Mouse (Mus musculus) limb, embryonic 14.5 days (tissue): ENCODE measurements around the gene Banf2. TPM values are rescaled to one million over a fixed set of nuclear protein-coding genes. Genes with fewer than 3 reads are reported as not detected.
A peak's percentile ranks its signal among the peaks of the same experiment; 100 is the strongest.

ENCODE experiments used
- ATAC-seq: fragments of 200-750 bp; cut with Nextera tagmentation; 2 replicates; pipeline ENCODE4 v1.8.0; 2017; ENCODE audit warnings: low read depth, moderate number of reproducible peaks, moderate TSS enrichment; ENCODE audit not compliant: low FRiP score
- DNase-seq: peaks from one replicate; pipeline ENCODE4 v3.0.0-alpha.2; 2015; ENCODE audit warnings: low spot score
- H3K27ac ChIP-seq: fragments of 300-500 bp; sonication (generic); replicated peaks from 2 replicates; pipeline ENCODE4 v1.5.1; 2014; ENCODE audit warnings: low read depth, mild to moderate bottlenecking, low read length, moderate library complexity, mixed read lengths
- H3K27me3 ChIP-seq: fragments of 300-500 bp; sonication (generic); 2 replicates; pipeline ENCODE4 v1.6.1; 2014; ENCODE audit warnings: low read length, mixed read lengths; ENCODE audit not compliant: control insufficient read depth, insufficient read depth
- H3K36me3 ChIP-seq: fragments of 300-500 bp; sonication (generic); 2 replicates; pipeline ENCODE4 v1.6.1; 2014; ENCODE audit warnings: mild to moderate bottlenecking, low read length, moderate library complexity, mixed read lengths; ENCODE audit not compliant: control insufficient read depth, insufficient read depth
- H3K4me1 ChIP-seq: fragments of 300-500 bp; sonication (generic); 2 replicates; pipeline ENCODE4 v1.6.1; 2014; ENCODE audit warnings: antibody characterized with exemption, low read length, mixed read lengths; ENCODE audit not compliant: control insufficient read depth, insufficient read depth
- H3K4me2 ChIP-seq: fragments of 300-500 bp; sonication (generic); replicated peaks from 2 replicates; pipeline ENCODE4 v1.6.1; 2014; ENCODE audit warnings: low read depth, mild to moderate bottlenecking, low read length, moderate library complexity; ENCODE audit not compliant: severe bottlenecking
- H3K4me3 ChIP-seq: fragments of 300-500 bp; sonication (generic); replicated peaks from 2 replicates; pipeline ENCODE4 v1.5.1; 2014; ENCODE audit warnings: low read length
- H3K9ac ChIP-seq: fragments of 300-500 bp; sonication (generic); 2 replicates; pipeline ENCODE4 v1.6.1; 2014; ENCODE audit warnings: mild to moderate bottlenecking, low read depth, low read length, moderate library complexity; ENCODE audit not compliant: severe bottlenecking
- H3K9me3 ChIP-seq: fragments of 300-500 bp; sonication (generic); 2 replicates; pipeline ENCODE4 v1.6.1; 2016; ENCODE audit warnings: low read length; ENCODE audit not compliant: control insufficient read depth
- POLR2A ChIP-seq: fragments of 200-500 bp; IDR thresholded peaks from 2 replicates; pipeline ENCODE4 v1.8.0; 2012; ENCODE audit warnings: inconsistent platforms, mild to moderate bottlenecking, moderate library complexity, borderline replicate concordance; ENCODE audit not compliant: insufficient read depth, insufficient read length; ENCODE audit errors: extremely low read depth
- WGBS: fragments of 180-500 bp; shearing (Covaris S2); extraction: QIAGEN DNeasy Blood & Tissue Kit; methylation state at CpG from one replicate; pipeline ENCODE4 v1.1.7; 2014; 5-methylcytosine and 5-hydroxymethylcytosine counted together
- polyA plus RNA-seq, 2 experiments: library from polyadenylated mRNA; depleted of rRNA in 1 of 2; stranded (reverse) in 1 of 2; unstranded in 1 of 2; fragments of >200 nt; fragmentation: Nextera tagmentation in 1 of 2; extraction: Ambion mirVana in 1 of 2; gene quantifications; 2 replicates each; pipeline versions ENCODE4 v1.2.1 to v1.2.3; 2012 to 2014

Gene Banf2
- polyA plus RNA-seq, 2 experiments: not detected

DNA sequence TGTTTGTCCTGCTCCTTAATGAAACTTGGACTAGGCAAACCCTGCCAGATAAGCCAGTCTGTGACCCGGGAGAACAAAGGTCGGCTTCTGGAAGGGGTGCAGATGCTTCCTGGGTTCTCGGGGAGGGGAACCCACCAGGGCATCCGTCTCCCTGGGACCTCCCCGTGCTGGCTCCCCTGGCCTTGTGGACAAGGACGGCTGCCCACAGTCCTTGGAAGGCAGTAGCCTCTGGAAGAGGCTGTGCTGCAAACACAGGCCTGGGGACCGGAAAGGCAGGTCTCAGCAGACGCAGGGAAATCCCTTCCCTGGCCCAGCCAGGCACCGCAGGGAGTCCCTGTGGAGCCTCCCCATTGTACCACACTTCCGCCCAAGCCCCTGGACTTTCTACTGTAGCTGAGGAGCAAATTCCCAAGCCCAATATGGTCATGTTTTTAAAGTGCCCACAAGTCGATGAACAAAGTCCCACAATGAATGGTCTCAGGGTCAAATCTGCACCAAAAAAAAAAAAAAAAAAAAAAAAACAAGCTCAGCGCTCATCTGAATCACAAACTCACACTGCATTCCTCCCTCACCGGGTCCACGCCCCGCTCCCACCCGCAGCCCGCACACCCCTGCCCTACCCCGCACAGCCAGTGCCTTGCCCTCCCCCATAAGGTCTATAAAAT lies 53.5 kb downstream of the Banf2 start:
- no peak overlapping the region for H3K4me2 ChIP-seq
- WGBS: 29% methylated on average over 18 of the region's 18 CpGs
- ATAC-seq (no peak), DNase-seq (peak; percentile 16)
- H3K36me3 ChIP-seq: no peaks in the 10 kb centered on the region
- peaks cover 19% of the 10 kb centered on the region for H3K4me1 ChIP-seq
- H3K27me3 ChIP-seq: no peaks in the 10 kb centered on the region
- H3K27ac ChIP-seq: peak overlapping the region; percentile 28
- no peak for TF ChIP-seq POLR2A
- H3K9me3 ChIP-seq: no peaks in the 10 kb centered on the region
- H3K4me3 ChIP-seq: no peak overlapping the region
- no peak overlapping the region for H3K9ac ChIP-seq

DNA sequence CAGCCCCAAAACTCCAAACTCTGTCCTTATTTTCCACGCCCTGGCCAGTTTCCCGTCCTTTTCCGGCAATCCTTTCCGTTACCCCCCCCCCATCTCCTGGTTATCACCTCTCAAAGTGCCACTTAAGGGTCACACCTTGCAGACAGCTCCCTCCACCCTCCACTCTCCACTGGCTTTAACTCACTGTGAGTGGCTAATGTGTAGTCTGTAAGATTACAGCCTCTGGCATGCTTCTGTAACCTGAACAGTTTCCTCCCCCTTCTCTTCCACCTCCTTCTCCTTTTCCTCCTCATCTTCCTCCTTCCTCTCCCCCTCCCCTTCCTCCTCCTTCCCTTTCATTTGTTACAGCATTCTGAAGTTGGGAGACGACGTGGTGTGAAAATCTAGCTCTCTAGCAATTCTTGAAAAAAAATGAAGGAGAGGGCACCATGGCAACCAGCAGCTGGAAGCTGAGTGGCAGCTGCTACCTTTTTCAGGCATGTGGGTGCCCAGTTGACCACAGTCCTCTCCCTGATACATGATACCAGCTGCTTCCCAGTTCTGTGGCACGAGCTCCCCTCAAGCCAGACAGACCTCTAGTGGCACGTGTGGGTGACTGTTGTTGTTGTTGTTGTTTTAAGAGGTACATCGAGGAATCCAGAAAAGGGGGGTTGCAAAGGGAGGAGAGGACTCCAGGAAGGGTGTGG lies 55.2 kb downstream of the Banf2 start:
- H3K36me3 ChIP-seq: no peaks in the 10 kb centered on the region
- no peaks in the 10 kb centered on the region for H3K9me3 ChIP-seq
- H3K4me2 ChIP-seq: no peak overlapping the region
- H3K4me3 ChIP-seq: no peak overlapping the region
- no peak for TF ChIP-seq POLR2A
- ATAC-seq (no peak), DNase-seq (no peak)
- no peak overlapping the region for H3K9ac ChIP-seq
- peaks cover 19% of the 10 kb centered on the region for H3K4me1 ChIP-seq
- H3K27me3 ChIP-seq: no peaks in the 10 kb centered on the region
- H3K27ac ChIP-seq: no peak overlapping the region
- 29% methylated on average over 9 of the region's 9 CpGs for WGBS

DNA sequence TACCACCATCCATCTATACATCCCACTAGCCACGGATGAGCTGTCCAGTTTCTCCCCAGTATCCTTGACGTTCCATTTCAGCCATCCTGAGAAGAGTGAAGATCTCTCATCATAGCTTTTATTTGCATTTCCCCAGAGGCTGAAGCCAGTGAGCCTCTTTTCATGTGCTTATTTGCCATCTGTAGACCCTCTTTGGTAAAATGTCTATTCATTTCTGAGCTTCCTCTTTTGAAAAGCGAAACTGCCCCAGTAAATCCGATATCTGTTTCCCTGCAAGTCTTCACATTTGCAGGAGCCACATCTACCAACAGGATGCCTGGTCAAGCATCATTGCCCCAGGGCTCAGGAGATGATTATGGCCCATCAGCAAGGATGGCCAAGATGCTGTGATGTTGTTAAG lies 59.9 kb downstream of the Banf2 start:
- H3K9ac ChIP-seq: no peak overlapping the region

DNA sequence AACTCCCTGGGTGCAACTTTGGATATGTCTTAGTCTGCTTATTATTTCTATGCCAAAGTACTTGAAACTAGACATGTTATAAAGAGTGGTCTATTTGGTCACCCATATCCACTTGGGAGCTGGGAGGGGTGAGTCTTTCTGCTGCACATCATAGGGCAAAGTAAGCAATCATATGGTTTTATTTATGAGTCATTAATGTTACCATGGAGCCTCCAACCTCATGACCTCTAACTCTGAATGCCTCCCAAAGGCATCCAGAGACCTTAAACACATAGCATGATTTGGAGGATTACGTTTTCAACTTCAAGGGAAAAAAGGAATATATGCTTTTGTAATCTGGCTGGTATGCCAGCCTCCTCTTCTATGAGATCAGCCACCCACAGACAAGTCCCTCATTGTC lies 61.9 kb downstream of the Banf2 start:
- H3K9ac ChIP-seq: no peak overlapping the region
- ATAC-seq (no peak), DNase-seq (no peak)
- no peak overlapping the region for H3K4me3 ChIP-seq
- H3K27ac ChIP-seq: no peak overlapping the region
- 58% methylated on average over 1 of the region's 1 CpGs for WGBS
- H3K27me3 ChIP-seq: no peaks in the 10 kb centered on the region
- H3K4me1 ChIP-seq: no peaks in the 10 kb centered on the region
- H3K9me3 ChIP-seq: no peaks in the 10 kb centered on the region
- TF ChIP-seq POLR2A: no peak
- H3K36me3 ChIP-seq: no peaks in the 10 kb centered on the region
- no peak overlapping the region for H3K4me2 ChIP-seq

More for the DNA sequence above, 59.9 kb downstream of the Banf2 start:
- no peaks in the 10 kb centered on the region for H3K36me3 ChIP-seq
- no peak for TF ChIP-seq POLR2A
- no peak overlapping the region for H3K4me2 ChIP-seq
- no peaks in the 10 kb centered on the region for H3K27me3 ChIP-seq
- H3K4me3 ChIP-seq: no peak overlapping the region
- no peak overlapping the region for H3K27ac ChIP-seq
- ATAC-seq (no peak), DNase-seq (no peak)
- whole genome bisulfite sequencing: 83% methylated on average over 4 of the region's 4 CpGs
- no peaks in the 10 kb centered on the region for H3K9me3 ChIP-seq
- H3K4me1 ChIP-seq: 0 out of 2 replicates have a peak, but pooled peaks cover 2% of the 10 kb centered on the region

DNA sequence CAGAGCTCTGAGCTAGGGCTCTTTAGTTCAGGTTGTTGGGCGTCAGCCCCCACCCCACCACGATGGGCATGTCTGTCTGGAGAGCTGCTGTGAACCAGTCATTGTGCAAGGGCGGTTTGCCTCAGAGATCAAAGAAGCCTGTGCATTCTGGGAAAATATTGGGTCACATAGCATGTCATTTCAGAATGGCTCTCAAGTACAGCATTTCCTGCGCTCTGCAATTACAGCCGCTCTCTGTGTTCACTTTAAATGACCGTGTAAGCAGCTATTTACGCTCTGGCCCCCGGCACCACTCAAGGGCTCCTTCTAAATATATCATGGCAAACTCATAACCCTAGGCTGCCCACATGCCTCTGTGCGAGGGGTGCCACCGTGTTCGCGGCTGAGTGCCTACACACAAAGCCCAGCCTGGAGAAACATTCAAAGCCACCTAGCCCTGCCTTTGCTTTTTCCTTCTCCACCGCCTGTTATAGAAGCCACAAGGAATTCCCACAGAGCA lies 68.7 kb downstream of the Banf2 start:
- 59% methylated on average over 13 of the region's 13 CpGs for WGBS
- H3K9me3 ChIP-seq: no peaks in the 10 kb centered on the region
- H3K27me3 ChIP-seq: no peaks in the 10 kb centered on the region
- ATAC-seq: peak; percentile 30
- no peaks in the 10 kb centered on the region for H3K36me3 ChIP-seq
- no peak overlapping the region for H3K4me3 ChIP-seq
- no peak overlapping the region for H3K4me2 ChIP-seq
- TF ChIP-seq POLR2A: no peak
- no peak for DNase-seq
- H3K9ac ChIP-seq: no peak overlapping the region
- H3K27ac ChIP-seq: no peak overlapping the region
- no peaks in the 10 kb centered on the region for H3K4me1 ChIP-seq
